Mouse (Mus musculus): ENCODE data around the gene Spint4. TPM values are rescaled to one million over a fixed set of nuclear protein-coding genes. Genes with fewer than 3 reads are reported as not detected.

Spint4 gene
- polyA plus RNA-seq, 1 experiment from 2014 or later, result not detected

- no peaks in the 10 kb centered on the region for H3K27me3 ChIP-seq
- no peak overlapping the region for H3K4me3 ChIP-seq
- H3K27ac ChIP-seq (replicated peaks), result no peak overlapping the region
- no peaks in the 10 kb centered on the region for H3K4me1 ChIP-seq (replicated peaks)
- H3K4me2 ChIP-seq, result no peak overlapping the region
- 89% methylated on average over 5 of the region's 5 CpGs for WGBS
- no peaks in the 10 kb centered on the region for H3K9me3 ChIP-seq
- ATAC-seq (ENCODE audit: low FRiP score, low read depth), result no peak
- no peak overlapping the region for H3K9ac ChIP-seq
- no peaks in the 10 kb centered on the region for H3K36me3 ChIP-seq
Measured at GRCm38 (mm10) chr2:164735446-164735845, 37.1 kb downstream of the Spint4 start.

- Histone ChIP-seq H3K4me3 (no peak overlapping the region), H3K36me3 (no peaks in the 10 kb centered on the region), H3K9me3 (no peaks in the 10 kb centered on the region), H3K9ac (no peak overlapping the region), H3K27me3 (no peaks in the 10 kb centered on the region), H3K4me1 (replicated peaks) (no peaks in the 10 kb centered on the region), H3K4me2 (no peak overlapping the region), H3K27ac (replicated peaks) (no peak overlapping the region)
- ATAC-seq (ENCODE audit: low FRiP score, low read depth), result no peak
- WGBS, result 75% methylated on average over 3 of the region's 3 CpGs
Measured at GRCm38 (mm10) chr2:164737377-164738090, 39.2 kb downstream of the Spint4 start.

GRCm38 (mm10) chr2:164739876-164740275 lies 41.6 kb downstream of the Spint4 start:
- H3K4me1 ChIP-seq (replicated peaks), result peaks cover 2% of the 10 kb centered on the region
- H3K9ac ChIP-seq, result no peak overlapping the region
- H3K9me3 ChIP-seq, result no peaks in the 10 kb centered on the region
- H3K27ac ChIP-seq (replicated peaks), result no peak overlapping the region
- H3K4me2 ChIP-seq, result no peak overlapping the region
- H3K27me3 ChIP-seq, result no peaks in the 10 kb centered on the region
- H3K36me3 ChIP-seq, result no peaks in the 10 kb centered on the region
- ATAC-seq (ENCODE audit: low FRiP score, low read depth), result no peak
- H3K4me3 ChIP-seq, result no peak overlapping the region
- 70% methylated on average over 7 of the region's 7 CpGs for WGBS

GRCm38 (mm10) chr2:164744987-164745386 lies 46.7 kb downstream of the Spint4 start:
- H3K9ac ChIP-seq, result peak overlapping the region; percentile 97; the same call in 1 of the 2 replicates
- peak overlapping the region; percentile 99 for H3K4me3 ChIP-seq
- no peaks in the 10 kb centered on the region for H3K9me3 ChIP-seq
- peak overlapping the region; percentile 88 for H3K4me2 ChIP-seq
- peaks cover 11% of the 10 kb centered on the region for H3K36me3 ChIP-seq
- no peak overlapping the region for H3K27ac ChIP-seq (replicated peaks)
- ATAC-seq (ENCODE audit: low FRiP score, low read depth), result no peak
- no peaks in the 10 kb centered on the region for H3K27me3 ChIP-seq
- peaks cover 26% of the 10 kb centered on the region for H3K4me1 ChIP-seq (replicated peaks)
- WGBS, result 72% methylated on average over 13 of the region's 13 CpGs

GRCm38 (mm10) chr2:164745843-164746479 lies 47.7 kb downstream of the Spint4 start, which contains the start of the genes Wfdc3 and Dnttip1:
TSS of gene Wfdc3 (minus strand) at chr2:164745931.
TSS of gene Dnttip1 (plus strand) at chr2:164745983.
- under 1% methylated on average over 70 of the region's 70 CpGs for WGBS
- H3K27me3 ChIP-seq, result no peaks in the 10 kb centered on the region
- peaks cover 26% of the 10 kb centered on the region for H3K4me1 ChIP-seq (replicated peaks)
- peak within 1 kb of the TSS; percentile 86 for H3K27ac ChIP-seq (replicated peaks)
- peak; percentile 93 for ATAC-seq (ENCODE audit: low FRiP score, low read depth)
- peaks cover 19% of the 10 kb centered on the region for H3K36me3 ChIP-seq
- peak within 1 kb of the TSS; percentile 99 for H3K4me3 ChIP-seq
- H3K4me2 ChIP-seq, result peak within 1 kb of the TSS; percentile 88
- H3K9ac ChIP-seq, result peak within 1 kb of the TSS; percentile 97
- no peaks in the 10 kb centered on the region for H3K9me3 ChIP-seq

- Histone ChIP-seq H3K36me3 (peaks cover 19% of the 10 kb centered on the region), H3K4me2 (peak overlapping the region; percentile 88), H3K9me3 (no peaks in the 10 kb centered on the region), H3K27me3 (no peaks in the 10 kb centered on the region), H3K4me3 (peak overlapping the region; percentile 99), H3K4me1 (replicated peaks) (peaks cover 26% of the 10 kb centered on the region), H3K9ac (peak overlapping the region; percentile 97), H3K27ac (replicated peaks) (no peak overlapping the region)
- no peak for ATAC-seq (ENCODE audit: low FRiP score, low read depth)
- WGBS, result 62% methylated on average over 8 of the region's 8 CpGs
Measured at GRCm38 (mm10) chr2:164746693-164747092, 48.4 kb downstream of the Spint4 start.

- no peak overlapping the region for H3K4me3 ChIP-seq
- peaks cover 27% of the 10 kb centered on the region for H3K36me3 ChIP-seq
- no peaks in the 10 kb centered on the region for H3K27me3 ChIP-seq
- 90% methylated on average over 4 of the region's 4 CpGs for WGBS
- H3K9ac ChIP-seq, result no peak overlapping the region
- H3K27ac ChIP-seq (replicated peaks), result no peak overlapping the region
- no peak overlapping the region for H3K4me2 ChIP-seq
- H3K4me1 ChIP-seq (replicated peaks), result peaks cover 26% of the 10 kb centered on the region
- no peaks in the 10 kb centered on the region for H3K9me3 ChIP-seq
- ATAC-seq (ENCODE audit: low FRiP score, low read depth), result no peak
Measured at GRCm38 (mm10) chr2:164748191-164748590, 49.9 kb downstream of the Spint4 start.

GRCm38 (mm10) chr2:164748991-164749390 lies 50.7 kb downstream of the Spint4 start:
- ATAC-seq (ENCODE audit: low FRiP score, low read depth), result no peak
- peaks cover 26% of the 10 kb centered on the region for H3K4me1 ChIP-seq (replicated peaks)
- WGBS, result 93% methylated on average over 6 of the region's 6 CpGs
- no peak overlapping the region for H3K4me3 ChIP-seq
- H3K27ac ChIP-seq (replicated peaks), result no peak overlapping the region
- no peak overlapping the region for H3K9ac ChIP-seq
- H3K9me3 ChIP-seq, result no peaks in the 10 kb centered on the region
- no peak overlapping the region for H3K4me2 ChIP-seq
- no peaks in the 10 kb centered on the region for H3K27me3 ChIP-seq
- peaks cover 33% of the 10 kb centered on the region for H3K36me3 ChIP-seq

Other genes starting within 250 kb of the Spint4 start
- 82.7 and 88.2 TPM in 2 replicates for gene Sys1, start 241.5 kb upstream of the Spint4 start, polyA plus RNA-seq (2015; fragmentation: Nextera tagmentation; extraction: Ambion mirVana)
- gene Gm20458, start 237.5 kb upstream of the Spint4 start, polyA plus RNA-seq (2015; fragmentation: Nextera tagmentation; extraction: Ambion mirVana), result 5.0 and 6.6 TPM in 2 replicates
- gene Trp53tg5, start 224.8 kb upstream of the Spint4 start, polyA plus RNA-seq (2015; fragmentation: Nextera tagmentation; extraction: Ambion mirVana), result not detected in 2 replicates
- 22.8 and 23.1 TPM in 2 replicates for gene Dbndd2, start 212.4 kb upstream of the Spint4 start, polyA plus RNA-seq (2015; fragmentation: Nextera tagmentation; extraction: Ambion mirVana)
- 93.4 and 103 TPM in 2 replicates for gene Pigt, start 201.0 kb upstream of the Spint4 start, polyA plus RNA-seq (2015; fragmentation: Nextera tagmentation; extraction: Ambion mirVana)
- 1.1 and 4.4 TPM in 2 replicates for gene Wfdc2, start 136.1 kb upstream of the Spint4 start, polyA plus RNA-seq (2015; fragmentation: Nextera tagmentation; extraction: Ambion mirVana)
- gene Spint3, start 125.0 kb upstream of the Spint4 start, polyA plus RNA-seq (2015; fragmentation: Nextera tagmentation; extraction: Ambion mirVana), result not detected in 2 replicates
- not detected in 2 replicates for gene Wfdc6a, start 113.1 kb upstream of the Spint4 start, polyA plus RNA-seq (2015; fragmentation: Nextera tagmentation; extraction: Ambion mirVana)
- 0.21 TPM in 1 of 2 replicates, not detected in the other for gene Eppin, start 104.9 kb upstream of the Spint4 start, polyA plus RNA-seq (2015; fragmentation: Nextera tagmentation; extraction: Ambion mirVana)
- not detected in 2 replicates for gene Wfdc6b, start 85.0 kb upstream of the Spint4 start, polyA plus RNA-seq (2015; fragmentation: Nextera tagmentation; extraction: Ambion mirVana)
- gene Wfdc8, start 84.9 kb upstream of the Spint4 start, polyA plus RNA-seq (2015; fragmentation: Nextera tagmentation; extraction: Ambion mirVana), result not detected in 2 replicates
- not detected in 2 replicates for gene Wfdc16, start 59.7 kb upstream of the Spint4 start, polyA plus RNA-seq (2015; fragmentation: Nextera tagmentation; extraction: Ambion mirVana)
- gene Wfdc10, start 42.5 kb upstream of the Spint4 start, polyA plus RNA-seq (2015; fragmentation: Nextera tagmentation; extraction: Ambion mirVana), result not detected in 2 replicates
- not detected in 2 replicates for gene Wfdc9, start 41.9 kb upstream of the Spint4 start, polyA plus RNA-seq (2015; fragmentation: Nextera tagmentation; extraction: Ambion mirVana)
- gene Wfdc11, start 24.4 kb upstream of the Spint4 start, polyA plus RNA-seq (2015; fragmentation: Nextera tagmentation; extraction: Ambion mirVana), result not detected in 2 replicates
- gene Wfdc13, start 13.4 kb upstream of the Spint4 start, polyA plus RNA-seq (2015; fragmentation: Nextera tagmentation; extraction: Ambion mirVana), result not detected in 2 replicates
- not detected in 2 replicates for gene Spint5, start 16.8 kb downstream of the Spint4 start, polyA plus RNA-seq (2015; fragmentation: Nextera tagmentation; extraction: Ambion mirVana)
- gene Wfdc3, start 47.4 kb downstream of the Spint4 start, polyA plus RNA-seq (2015; fragmentation: Nextera tagmentation; extraction: Ambion mirVana), result 1.6 and 1.7 TPM in 2 replicates
- 54.6 and 57.6 TPM in 2 replicates for gene Dnttip1, start 47.5 kb downstream of the Spint4 start, polyA plus RNA-seq (2015; fragmentation: Nextera tagmentation; extraction: Ambion mirVana)
- gene Ube2c, start 71.4 kb downstream of the Spint4 start, polyA plus RNA-seq (2015; fragmentation: Nextera tagmentation; extraction: Ambion mirVana), result 78.0 and 107 TPM in 2 replicates
- gene Tnnc2, start 81.5 kb downstream of the Spint4 start, polyA plus RNA-seq (2015; fragmentation: Nextera tagmentation; extraction: Ambion mirVana), result 0.97 and 2.4 TPM in 2 replicates
- 39.6 and 44.8 TPM in 2 replicates for gene Snx21, start 87.3 kb downstream of the Spint4 start, polyA plus RNA-seq (2015; fragmentation: Nextera tagmentation; extraction: Ambion mirVana)
- gene Acot8, start 106.4 kb downstream of the Spint4 start, polyA plus RNA-seq (2015; fragmentation: Nextera tagmentation; extraction: Ambion mirVana), result 21.4 and 21.5 TPM in 2 replicates
- gene Zswim3, start 106.6 kb downstream of the Spint4 start, polyA plus RNA-seq (2015; fragmentation: Nextera tagmentation; extraction: Ambion mirVana), result 16.8 TPM in 2 replicates
- gene Zswim1, start 124.2 kb downstream of the Spint4 start, polyA plus RNA-seq (2015; fragmentation: Nextera tagmentation; extraction: Ambion mirVana), result 24.9 and 29.2 TPM in 2 replicates
- 0.34 TPM in 1 of 2 replicates, not detected in the other for gene Spata25, start 130.0 kb downstream of the Spint4 start, polyA plus RNA-seq (2015; fragmentation: Nextera tagmentation; extraction: Ambion mirVana)
- 97.0 and 105 TPM in 2 replicates for gene Ctsa, start 134.4 kb downstream of the Spint4 start, polyA plus RNA-seq (2015; fragmentation: Nextera tagmentation; extraction: Ambion mirVana)
- 6.3 and 7.9 TPM in 2 replicates for gene Neurl2, start 135.0 kb downstream of the Spint4 start, polyA plus RNA-seq (2015; fragmentation: Nextera tagmentation; extraction: Ambion mirVana)
- gene Pltp, start 159.2 kb downstream of the Spint4 start, polyA plus RNA-seq (2015; fragmentation: Nextera tagmentation; extraction: Ambion mirVana), result 123 and 129 TPM in 2 replicates
- 78.5 and 81.7 TPM in 2 replicates for gene Pcif1, start 180.8 kb downstream of the Spint4 start, polyA plus RNA-seq (2015; fragmentation: Nextera tagmentation; extraction: Ambion mirVana)
- 13.7 and 18.3 TPM in 2 replicates for gene Zfp335, start 213.3 kb downstream of the Spint4 start, polyA plus RNA-seq (2015; fragmentation: Nextera tagmentation; extraction: Ambion mirVana)
- 27.0 and 37.2 TPM in 2 replicates for gene Mmp9, start 242.3 kb downstream of the Spint4 start, polyA plus RNA-seq (2015; fragmentation: Nextera tagmentation; extraction: Ambion mirVana)